Mouse (Mus musculus): ENCODE measurements around the gene Ndufv3. TPM values are rescaled to one million over a fixed set of nuclear protein-coding genes. Genes with fewer than 3 reads are reported as not detected.

Gene Ndufv3
- total RNA-seq, 2 experiments from 2014 or later: 129 to 291 TPM

Other genes with a start within 250 kb of the Ndufv3 start
- gene Rsph1, start 242.7 kb upstream of the Ndufv3 start, total RNA-seq (2015): 0.72 and 1.4 TPM in 2 replicates
- 1.8 and 3.0 TPM in 2 replicates for gene Rsph1, start 242.7 kb upstream of the Ndufv3 start, total RNA-seq (2017)
- 9.8 TPM in 2 replicates for gene Slc37a1, start 233.3 kb upstream of the Ndufv3 start, total RNA-seq (2015)
- gene Slc37a1, start 233.3 kb upstream of the Ndufv3 start, total RNA-seq (2017): 6.2 and 8.3 TPM in 2 replicates
- 0.79 TPM in 1 of 2 replicates, not detected in the other for gene Pde9a, start 133.9 kb upstream of the Ndufv3 start, total RNA-seq (2015)
- 1.5 TPM in 1 of 2 replicates, not detected in the other for gene Pde9a, start 133.9 kb upstream of the Ndufv3 start, total RNA-seq (2017)
- gene Wdr4, start 135 bp upstream of the Ndufv3 start, total RNA-seq (2015): 8.8 and 9.3 TPM in 2 replicates
- gene Wdr4, start 135 bp upstream of the Ndufv3 start, total RNA-seq (2017): 20.5 and 21.9 TPM in 2 replicates
- 15.0 and 18.9 TPM in 2 replicates for gene Pknox1, start 44.6 kb downstream of the Ndufv3 start, total RNA-seq (2015)
- 19.8 and 21.2 TPM in 2 replicates for gene Pknox1, start 44.6 kb downstream of the Ndufv3 start, total RNA-seq (2017)
- not detected in 2 replicates for gene Cbs, start 117.1 kb downstream of the Ndufv3 start, total RNA-seq (2015)
- 0.14 TPM in 1 of 2 replicates, not detected in the other for gene Cbs, start 117.1 kb downstream of the Ndufv3 start, total RNA-seq (2017)
- 77.1 and 82.0 TPM in 2 replicates for gene U2af1, start 138.8 kb downstream of the Ndufv3 start, total RNA-seq (2015)
- 286 and 323 TPM in 2 replicates for gene U2af1, start 138.8 kb downstream of the Ndufv3 start, total RNA-seq (2017)
- not detected in 2 replicates for gene Cryaa, start 157.7 kb downstream of the Ndufv3 start, total RNA-seq (2015)
- not detected in 2 replicates for gene Cryaa, start 157.7 kb downstream of the Ndufv3 start, total RNA-seq (2017)